Mouse (Mus musculus) retina, adult 2 months (tissue): ENCODE data around the gene Fstl4.

Experiments used
- DNase-seq: peaks from one replicate; pipeline ENCODE4 v3.0.0-alpha.2; 2012; ENCODE audit warnings: low read depth, low spot score

The Fstl4 gene

DNA sequence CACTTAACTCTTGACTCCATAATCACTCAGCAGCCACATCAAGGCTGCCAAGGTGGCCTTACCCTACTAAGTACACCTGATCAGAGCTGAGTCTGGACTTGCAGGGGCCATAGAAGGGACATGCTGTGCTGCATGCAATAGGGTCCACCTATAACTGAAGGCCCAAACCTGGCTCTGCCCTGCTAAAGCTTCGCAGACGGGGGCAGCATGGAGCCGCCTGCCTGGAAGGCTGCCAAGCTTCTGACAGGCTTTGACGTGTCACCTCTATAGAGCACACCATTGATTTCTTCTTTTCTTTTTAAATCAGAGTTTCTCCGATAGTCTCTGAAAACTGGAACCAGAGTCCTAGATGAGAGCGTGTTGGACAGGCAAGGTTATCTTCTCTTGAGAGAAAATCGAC lies 146.4 kb downstream of the Fstl4 start:
- no peak for DNase-seq

DNA sequence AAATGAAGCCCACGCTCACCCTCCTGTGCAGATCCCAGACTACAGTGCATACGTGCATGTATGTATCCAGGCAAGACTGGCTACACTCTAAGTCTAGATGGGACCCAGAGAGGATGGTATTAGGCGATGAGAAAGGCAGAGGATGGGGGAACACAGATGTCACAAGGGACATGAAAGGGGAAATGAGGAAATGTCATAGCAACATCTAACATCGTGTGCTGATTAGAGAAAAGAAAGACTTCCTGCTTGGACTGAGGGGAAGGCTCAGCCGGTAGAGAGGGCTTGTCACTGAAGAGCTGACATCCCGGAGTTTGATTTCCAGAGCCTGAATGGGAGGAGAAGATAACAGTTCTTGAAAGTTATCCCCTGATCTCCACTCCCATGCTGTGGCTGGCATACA lies 150.0 kb downstream of the Fstl4 start:
- no peak for DNase-seq

DNA sequence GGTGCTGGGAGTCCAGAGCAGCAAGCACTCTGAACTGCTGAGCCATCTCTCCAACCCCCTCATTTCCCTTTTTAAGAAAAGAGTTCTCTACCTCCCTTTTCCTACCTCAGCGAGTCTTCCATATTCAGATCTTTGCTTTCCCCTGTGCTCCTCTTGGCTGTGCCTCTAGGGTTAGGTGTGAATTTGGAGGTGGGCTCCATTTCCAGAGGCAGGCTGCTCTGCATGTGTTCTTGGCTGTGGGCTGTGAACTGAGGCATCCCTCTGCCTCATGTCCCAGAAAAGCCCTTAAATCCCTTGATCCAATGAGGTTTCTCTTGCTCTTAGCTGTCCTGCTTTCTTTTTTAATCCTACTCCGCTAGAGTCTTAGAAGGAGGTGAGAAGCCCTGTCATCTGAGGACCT lies 151.2 kb downstream of the Fstl4 start:
- no peak for DNase-seq

DNA sequence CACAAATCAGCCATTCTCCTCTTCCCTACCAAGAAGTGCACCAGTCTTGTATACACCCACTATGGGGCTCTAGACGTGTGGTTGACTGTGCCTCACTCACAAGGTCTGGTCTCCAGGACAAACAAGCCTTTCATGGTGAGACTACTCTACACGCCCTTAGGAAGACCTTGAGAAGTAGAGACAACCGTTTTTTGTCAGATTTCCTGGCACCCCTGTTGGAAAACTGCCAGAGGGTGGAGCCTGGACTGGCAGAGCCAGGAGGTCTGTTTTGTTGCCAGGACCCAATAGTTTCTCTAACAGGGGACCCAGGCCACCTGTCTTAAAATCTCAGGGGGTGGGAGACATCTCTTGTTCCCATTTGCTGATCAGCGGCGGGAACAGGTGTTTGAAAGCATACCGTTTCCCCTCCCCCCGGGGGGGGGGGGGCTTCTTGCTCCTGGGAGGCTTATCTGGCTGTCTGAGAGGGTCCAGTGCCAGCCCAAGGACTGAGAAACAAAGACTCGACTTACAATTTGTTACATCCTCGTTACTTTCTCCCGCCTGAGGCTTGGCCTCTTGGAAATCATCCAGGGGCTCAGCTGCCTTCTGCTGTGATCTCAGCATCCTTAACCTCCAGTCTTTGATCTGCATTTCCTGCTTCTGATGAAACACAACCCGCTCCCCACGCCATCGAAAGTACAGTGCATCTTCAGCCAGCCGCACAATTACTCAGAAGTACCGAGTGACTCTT lies 155.0 kb downstream of the Fstl4 start:
- no peak for DNase-seq

DNA sequence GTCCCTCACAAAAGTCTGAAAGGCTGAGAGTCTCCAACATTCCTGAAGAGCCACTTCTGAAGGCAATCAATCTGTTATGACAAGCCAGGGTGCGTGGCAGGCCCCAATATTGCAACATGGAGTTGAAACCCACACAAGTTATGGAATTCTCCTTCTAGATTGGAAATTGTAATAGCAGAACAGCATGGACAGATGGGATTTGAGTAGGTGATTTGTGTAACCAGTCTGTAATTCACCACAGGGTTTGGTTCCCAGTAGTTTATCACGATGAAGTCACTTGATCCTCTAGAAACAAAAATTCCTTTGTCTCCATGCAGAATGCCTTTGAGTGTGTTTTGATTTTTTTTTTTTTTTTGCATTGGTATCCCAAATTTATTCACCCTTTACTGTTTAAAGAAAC lies 159.8 kb downstream of the Fstl4 start:
- no peak for DNase-seq

DNA sequence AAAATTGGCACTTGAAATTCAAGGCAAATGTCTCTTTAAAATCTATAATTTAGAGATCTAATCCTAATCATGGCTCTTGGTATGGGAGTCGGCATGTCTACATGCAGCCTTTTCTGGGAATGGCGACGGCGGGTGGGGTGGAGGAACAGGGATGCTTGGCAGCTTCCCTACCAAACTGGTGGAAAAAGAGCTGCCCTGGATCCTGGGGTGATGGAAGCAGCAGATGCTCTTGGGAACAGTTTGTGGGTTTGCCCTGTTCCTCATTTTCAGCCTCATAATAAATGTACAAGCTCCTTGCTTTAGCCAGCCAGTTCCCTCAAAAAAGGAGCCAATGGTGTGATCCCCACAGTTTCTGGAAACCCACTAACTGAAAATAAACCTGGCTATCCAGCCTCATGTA lies 163.9 kb downstream of the Fstl4 start:
- DNase-seq = no peak

DNA sequence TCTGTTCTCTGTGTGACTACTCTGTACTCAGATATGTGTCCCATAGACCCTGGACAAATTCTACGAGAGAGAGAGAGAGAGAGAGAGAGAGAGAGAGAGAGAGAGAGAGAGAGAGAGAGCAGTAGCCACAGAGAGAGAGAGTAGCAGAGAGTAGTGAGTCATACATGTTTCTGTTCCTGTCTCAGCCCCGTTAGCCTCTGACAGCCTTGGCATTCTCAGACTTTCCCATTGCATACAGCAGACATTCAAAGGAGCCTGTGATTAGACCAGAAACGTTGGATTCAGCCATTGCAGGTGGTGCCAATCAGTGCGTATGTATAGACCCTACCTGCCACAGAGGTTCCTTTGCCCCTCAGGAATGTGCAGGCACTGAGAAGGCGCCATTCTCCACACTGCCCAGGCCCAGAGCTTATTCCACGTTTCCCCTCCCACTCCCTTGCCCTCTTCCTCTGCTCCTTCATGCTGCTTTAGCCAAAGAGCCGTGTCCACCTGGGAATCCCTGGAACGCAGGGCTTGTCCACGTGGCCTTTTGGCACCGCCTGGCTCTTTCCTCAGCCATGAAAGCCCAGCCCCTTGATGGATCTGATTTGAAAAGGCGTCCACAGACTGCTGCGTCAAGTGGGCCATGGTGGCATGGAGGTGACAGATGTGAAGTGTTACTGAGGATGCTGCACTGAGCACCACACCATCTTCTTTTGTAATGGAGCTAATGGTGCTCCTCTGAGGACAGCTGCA lies 175.1 kb downstream of the Fstl4 start:
- DNase-seq = no peak

DNA sequence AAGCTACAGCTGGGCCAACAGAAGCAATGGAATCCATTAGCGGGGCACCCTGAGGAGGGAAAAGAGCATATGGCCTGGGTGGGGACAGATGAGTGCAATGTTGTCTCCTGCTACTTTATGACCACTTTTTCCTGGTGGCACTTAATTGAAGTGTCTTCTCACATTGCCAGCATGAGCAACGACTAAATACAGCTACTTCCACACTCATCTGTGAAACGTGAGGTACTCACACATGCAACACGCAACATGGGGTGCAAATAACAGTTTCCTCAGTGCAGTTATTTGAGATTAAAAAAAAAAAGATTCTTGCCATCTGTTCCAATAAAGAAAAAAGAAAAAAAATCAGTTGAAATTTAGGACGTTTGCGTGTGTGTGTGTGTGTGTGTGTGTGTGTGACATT lies 178.5 kb downstream of the Fstl4 start:
- DNase-seq = no peak

DNA sequence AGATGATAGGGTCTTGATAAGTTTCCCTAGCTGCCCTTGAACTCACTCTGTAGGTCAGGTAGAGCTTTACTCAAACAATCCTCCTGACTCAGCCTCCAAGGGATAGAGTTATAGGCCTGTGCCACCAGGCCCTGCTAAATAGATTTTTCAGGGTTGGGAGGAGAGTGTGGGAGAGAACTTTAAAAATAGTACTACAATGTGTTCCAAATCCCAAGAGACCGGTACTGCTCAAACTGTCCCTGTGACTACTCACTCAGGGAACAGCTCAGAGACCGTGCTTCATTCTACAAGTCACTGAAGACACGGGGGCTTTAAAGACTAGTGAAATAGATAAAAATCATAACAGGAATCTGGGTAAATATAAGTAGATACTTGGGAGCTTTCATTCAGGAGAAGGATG lies 190.6 kb downstream of the Fstl4 start:
- DNase-seq = no peak

DNA sequence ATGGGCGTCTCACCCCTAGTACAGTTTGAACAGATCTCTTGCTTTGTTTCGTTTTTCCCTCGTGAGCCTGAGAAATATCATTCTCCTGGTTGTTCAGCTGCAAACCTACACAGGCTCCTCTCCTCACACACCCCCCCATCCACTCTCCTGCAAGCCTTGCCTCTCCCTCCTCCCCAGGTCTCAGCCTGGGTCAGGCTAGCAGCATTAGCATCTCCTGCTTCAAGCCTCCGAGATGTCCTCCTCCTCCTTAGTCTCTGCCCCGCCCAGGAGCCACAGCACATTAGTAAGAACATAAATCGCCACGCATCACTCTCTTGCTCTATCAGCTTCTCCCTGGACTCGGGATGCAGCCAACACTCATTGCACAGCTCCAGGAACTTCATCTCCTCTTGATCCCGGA lies 204.4 kb downstream of the Fstl4 start:
- DNase-seq = no peak

DNA sequence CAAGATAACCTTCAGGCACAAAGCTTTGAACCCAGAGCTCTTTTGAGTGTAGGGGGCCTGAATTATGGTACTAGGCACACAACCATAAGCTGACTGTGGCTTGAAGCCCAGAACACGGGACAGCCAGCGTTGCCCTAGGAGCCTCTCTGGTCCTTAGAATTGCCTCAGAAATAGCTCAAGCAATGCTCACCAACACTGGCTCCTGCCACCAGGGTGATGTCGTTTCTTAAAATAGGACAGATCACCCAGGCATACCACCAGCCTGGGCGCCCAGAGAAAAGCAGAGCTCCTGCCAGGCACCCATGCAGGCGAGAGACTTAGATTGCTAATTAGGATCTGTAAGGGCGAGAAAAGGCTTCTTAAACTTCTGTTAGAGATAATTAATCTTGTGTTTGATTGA lies 206.0 kb downstream of the Fstl4 start:
- DNase-seq = no peak

DNA sequence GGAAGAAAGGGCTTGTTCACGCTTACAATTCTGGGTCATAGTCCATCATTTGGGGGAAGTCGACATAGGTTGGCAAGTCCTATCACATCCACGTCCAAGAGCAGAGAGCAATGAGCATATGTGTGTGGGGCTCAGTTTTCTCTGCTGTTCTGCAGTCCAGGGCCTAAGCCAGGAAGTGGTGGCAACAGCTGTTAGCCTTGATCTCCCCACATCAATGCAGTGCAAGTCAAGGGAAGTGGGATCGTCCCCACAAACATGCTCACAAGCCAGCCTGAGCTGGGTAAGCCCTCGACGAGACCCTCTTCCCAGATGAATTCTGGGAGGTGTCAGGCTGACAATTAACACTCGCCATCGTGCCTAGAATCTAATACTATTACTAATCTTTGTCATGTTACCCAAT lies 222.6 kb downstream of the Fstl4 start:
- no peak for DNase-seq

DNA sequence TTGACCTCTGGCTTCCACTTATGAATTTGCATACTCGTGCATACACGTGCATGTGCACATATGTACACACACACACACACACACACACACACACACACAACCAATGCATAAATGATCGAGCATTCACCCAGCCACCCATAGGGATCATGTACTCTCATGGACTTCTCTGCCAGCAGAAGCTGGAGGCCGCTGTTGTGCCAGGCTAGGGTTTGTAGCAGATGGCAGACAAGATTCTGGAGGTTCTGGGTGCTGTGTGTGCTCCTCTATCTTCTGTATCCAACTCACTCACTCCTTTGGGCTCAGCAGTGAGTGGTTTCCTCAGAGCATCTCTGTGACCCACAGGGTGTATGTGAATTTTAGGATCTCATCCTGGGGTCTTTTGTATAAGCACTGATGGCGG lies 230.3 kb downstream of the Fstl4 start:
- DNase-seq = no peak

DNA sequence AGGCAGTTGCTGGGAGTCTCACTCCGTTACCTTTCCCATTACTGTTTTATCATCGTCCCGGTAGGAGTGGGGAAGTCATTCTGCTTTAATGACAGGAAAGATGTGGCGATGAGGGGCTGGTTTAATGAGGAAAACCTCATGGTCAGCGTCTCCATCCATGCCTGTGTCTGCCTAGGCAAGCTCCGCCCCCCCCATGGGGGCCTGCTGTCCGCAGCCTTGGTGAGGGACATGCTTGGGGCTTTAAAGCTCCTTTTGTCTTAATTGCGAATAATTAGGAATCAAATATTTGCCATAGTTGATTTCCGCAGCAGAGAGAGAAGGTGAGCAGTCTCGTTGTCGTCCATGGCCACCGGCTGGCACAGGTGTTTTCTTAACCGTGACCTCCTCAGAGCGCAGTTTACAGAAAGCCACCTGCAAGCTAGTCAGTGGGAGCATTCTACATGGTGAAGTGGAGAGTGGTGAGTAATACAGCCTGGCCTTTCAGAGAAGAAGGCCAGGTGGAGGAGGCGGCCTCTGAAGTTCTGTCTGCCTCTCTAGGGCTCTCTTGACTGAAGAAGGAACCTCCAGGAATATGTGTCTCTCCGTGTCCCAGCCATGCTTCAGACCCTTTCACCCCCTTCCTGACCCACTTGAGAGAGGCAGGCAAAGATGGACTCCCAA lies 232.1 kb downstream of the Fstl4 start:
- DNase-seq = no peak

DNA sequence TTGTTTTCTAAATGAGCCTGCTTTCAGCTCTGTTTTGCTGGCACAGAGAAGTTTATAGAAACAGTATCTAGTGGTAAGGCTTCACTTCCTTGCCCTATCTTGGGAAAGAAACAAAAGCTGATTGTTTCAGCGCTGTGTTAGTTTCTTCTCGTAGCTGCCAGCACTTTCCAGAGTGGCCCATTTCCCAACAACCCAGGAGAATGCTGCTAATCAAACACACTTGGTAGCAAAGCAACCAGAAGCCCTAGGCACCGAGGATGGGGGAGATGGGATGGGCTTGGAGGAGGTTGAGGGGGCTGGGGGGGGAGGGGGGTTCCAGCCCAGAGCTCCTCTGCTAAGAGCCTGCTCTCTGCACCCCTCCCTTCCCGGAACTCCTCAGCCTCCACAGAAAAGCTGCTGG lies 233.0 kb downstream of the Fstl4 start:
- DNase-seq = no peak

DNA sequence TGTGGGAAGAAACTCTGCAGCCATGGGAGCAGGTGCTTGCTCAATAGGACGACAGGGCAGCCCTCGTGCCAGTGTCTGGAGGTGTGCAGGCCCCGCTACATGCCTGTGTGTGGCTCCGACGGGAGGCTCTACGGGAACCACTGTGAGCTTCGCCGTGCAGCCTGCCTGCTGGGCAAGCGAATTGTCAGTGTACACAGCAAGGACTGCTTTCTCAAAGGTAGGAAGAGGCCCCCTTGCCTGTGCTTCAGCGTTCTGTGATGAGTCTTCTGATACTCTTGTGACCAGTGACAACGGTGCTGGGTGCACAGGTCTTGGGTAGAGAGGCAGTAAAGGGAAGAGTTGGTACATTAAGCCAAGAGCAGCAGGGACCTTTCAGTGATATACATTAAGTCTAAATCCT lies 235.8 kb downstream of the Fstl4 start:
- DNase-seq = no peak

DNA sequence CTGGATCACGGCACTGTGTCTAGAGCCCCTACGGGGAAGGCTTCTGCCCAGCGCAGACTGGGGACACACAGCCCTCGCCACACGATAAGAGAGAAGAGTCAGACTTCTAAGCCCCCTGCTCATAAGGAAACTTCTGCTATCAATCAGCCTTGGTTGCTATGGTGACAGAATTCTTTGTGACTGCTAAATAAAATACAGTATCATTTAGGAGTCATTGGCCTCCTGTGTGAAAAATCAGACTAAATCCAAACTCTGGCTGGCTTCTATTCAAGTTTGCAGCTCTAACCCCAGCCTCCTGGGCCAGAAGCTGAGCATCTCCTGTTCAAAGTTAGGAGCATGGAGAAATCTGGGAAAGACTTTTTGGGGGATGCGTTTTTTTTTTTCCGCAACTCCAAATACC lies 238.9 kb downstream of the Fstl4 start:
- no peak for DNase-seq

DNA sequence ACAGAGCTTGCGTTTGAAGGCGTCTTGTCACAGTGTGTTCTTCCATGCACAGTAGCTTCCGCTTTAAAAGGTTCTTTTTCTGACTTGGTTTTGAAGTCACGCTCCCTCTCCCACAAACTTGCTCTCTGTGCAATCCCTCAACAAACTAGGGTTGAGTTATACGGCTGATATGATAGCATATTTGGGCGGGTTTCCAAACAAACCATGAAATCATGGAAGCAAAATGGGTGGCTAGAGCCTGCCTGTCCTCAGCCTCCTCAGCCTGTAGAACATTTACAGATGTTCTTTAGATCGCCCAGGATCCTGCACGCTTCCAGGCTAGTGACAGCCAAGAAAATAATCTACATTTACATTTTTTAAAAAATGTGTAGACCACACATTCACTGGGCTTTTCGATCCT lies 239.4 kb downstream of the Fstl4 start:
- no peak for DNase-seq

DNA sequence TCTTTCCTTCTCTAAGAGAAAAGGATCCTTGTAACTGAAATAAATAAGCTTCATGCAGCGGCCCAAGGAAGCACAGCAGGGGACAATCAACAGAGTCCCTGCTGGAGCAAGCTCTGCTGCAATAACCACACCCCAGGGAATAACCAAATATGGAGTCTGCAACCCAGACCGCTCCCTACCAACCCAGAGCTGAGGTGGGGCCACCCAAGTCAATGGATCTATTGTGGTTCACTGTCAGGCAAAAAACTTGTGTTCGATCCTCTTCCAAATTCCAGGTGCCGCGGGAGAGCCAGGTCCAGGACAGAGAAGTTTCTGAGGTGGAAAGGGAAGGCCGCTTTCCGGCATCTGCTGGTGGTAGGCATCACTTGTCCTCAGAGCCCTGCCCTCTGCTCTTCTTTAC lies 245.2 kb downstream of the Fstl4 start:
- no peak for DNase-seq

DNA sequence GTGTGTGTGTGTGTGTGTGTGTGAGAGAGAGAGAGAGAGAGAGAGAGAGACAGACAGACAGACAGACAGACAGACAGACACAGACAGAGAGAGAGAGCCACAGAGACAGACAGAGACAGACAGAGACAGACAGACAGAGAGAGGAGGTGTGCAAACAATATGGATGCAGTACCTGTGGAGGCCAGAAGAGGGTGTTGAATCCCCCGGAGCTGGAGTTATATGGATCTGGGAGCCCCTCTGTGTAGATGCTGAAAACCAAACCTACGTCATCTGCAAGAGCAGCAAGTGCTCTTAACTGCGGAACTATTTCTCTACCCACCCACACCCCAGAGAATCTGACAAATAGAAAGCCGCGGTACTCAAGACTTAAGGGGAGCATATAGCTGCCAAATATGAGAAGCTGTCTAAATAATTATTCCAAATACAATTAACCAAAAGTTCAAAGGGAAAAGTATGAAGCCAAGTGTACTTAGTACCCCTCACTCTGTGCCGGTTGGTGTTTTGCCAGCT lies 247.6 kb downstream of the Fstl4 start:
- DNase-seq = no peak

DNA sequence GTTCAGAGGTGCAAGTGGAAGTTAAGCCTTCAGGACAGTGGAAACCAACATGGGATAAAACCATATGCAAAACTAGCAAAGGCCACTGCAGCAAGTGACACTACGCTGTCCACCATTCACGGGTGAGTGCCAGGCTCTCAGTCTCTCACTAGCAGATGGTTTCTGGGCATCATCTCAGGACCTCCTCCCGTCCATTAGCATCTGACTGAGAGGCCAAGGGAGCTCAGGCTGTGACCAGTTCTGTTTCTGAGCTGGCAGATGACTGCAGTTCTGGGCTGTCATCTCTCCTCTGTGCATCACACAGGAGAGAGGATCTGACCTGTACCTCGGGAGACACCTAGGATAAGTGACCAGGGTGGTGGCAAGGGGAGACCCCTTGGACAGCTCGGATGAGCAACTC lies 249.5 kb downstream of the Fstl4 start:
- DNase-seq = no peak

DNA sequence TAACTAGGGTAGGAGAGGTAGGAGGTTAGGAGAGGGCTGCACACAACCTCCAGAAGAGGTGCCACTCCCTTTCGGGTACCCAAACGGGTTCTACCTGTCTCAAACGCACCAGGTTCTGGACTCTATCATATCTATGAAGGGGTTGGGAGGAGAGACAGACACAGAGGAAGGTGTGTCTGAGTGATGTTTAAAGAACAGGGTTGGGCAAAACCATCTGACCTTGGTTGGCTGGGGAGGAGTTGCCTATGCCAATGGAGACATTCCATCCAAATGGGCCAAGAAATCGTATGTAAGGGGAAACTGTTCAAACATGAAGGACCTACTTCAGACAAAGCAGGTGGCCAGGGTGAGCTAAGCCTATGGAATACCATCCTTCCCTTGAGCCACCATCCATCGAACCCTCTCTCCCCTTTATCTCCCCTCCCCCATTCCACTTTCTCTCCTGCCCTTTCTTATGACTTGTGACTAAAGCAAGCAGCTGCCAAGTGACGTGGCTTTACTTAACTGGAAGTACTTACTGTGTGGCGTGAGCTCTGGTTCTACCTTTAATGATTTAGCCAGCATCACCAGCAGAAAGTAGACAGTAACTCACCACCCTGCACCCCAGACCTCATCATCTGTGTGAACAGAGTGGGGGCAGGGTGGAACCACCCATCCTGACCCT lies 252.1 kb downstream of the Fstl4 start:
- no peak for DNase-seq
